Mouse (Mus musculus): ENCODE measurements around the gene Med15. TPM values are rescaled to one million over a fixed set of nuclear protein-coding genes. Genes with fewer than 3 reads are reported as not detected.

The Med15 gene
- polyA plus RNA-seq, 1 experiment from 2014 or later, result 11.6 TPM

DNA sequence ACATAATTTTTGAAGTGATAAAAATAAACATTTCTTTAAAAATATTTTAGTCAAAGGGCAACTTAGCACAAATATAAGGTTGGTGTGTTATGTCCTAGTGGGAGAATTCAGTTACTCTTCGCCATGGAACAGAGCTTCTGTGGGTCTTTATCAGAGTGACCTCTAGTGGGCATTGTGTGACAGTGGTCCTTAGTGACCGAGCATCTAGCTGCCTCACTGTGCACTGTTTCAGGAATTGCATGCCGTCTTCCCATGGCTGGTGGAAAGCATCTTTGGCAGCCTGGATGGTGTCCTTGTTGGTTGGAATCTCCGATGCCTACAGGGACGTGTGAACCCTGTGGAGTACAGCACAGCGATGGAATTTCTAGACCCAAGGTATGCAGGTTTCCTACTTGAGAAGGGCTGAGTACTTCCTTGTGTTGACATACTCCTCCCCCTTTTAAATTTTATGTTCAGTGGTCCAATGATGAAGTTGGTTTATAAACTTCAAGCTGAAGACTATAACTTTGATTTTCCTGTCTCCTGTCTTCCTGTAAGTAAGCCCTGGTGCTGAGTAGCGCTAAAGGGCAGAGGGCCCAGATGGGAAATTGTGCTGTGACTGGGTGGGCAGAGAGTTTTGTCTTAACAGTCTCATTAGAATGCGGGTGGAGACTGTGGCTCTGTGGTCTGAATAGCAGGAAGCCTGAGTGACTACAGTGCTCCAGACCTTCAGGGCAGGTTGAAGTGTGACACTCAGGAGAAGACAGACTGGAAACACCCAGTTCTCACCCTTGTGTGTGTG, 107.0 kb downstream of the Med15 start:
- Histone ChIP-seq H3K4me3 (ENCODE audit: low read depth, low read length) (no peak overlapping the region), H3K4me2 (ENCODE audit: low read depth, low read length) (no peak overlapping the region), H3K4me1 (ENCODE audit: insufficient read depth) (no peaks in the 10 kb centered on the region), H3K27me3 (ENCODE audit: insufficient read depth, low read length) (no peaks in the 10 kb centered on the region), H3K9me3 (ENCODE audit: low read length) (no peaks in the 10 kb centered on the region), H3K27ac (ENCODE audit: low read depth) (no peak overlapping the region), H3K36me3 (replicated peaks; ENCODE audit: insufficient read depth, low read length) (peaks cover 60% of the 10 kb centered on the region), H3K9ac (replicated peaks) (no peak overlapping the region)
- 71% methylated on average over 8 of the region's 8 CpGs for WGBS (ENCODE audit: insufficient replicate concordance)
- DNase-seq (no peak), ATAC-seq (no peak)
- TF ChIP-seq EP300 (IDR thresholded peaks at IDR 0.05; ENCODE audit: low read depth), result no peak
- peak; percentile 73 for TF ChIP-seq CTCF (IDR thresholded peaks at IDR 0.05; ENCODE audit: low read depth)

DNA sequence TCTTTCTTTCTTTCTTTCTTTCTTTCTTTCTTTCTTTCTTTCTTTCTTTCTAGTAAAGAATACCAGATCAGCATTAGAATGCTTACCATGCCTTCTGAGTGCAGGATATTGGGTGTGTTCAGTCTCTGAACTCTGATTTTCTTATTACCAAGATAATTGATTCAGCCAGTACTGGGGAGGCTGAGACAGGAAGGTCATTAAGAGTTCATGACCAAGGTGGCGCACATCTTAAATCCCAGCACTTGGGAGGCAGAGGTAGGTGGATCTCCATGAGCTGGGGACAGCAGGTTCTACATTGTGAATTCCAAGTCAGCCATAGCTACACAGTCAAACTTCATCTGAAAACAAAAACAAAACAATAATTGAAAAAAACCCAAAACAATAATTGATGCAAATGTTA, 110.8 kb downstream of the Med15 start:
- H3K4me3 ChIP-seq (ENCODE audit: low read depth, low read length), result no peak overlapping the region
- no peak for DNase-seq
- WGBS (ENCODE audit: insufficient replicate concordance), result 85% methylated on average over 1 of the region's 1 CpGs
- H3K27me3 ChIP-seq (ENCODE audit: insufficient read depth, low read length), result no peaks in the 10 kb centered on the region
- H3K27ac ChIP-seq (ENCODE audit: low read depth), result no peak overlapping the region
- H3K4me1 ChIP-seq (ENCODE audit: insufficient read depth), result peaks cover 14% of the 10 kb centered on the region
- TF ChIP-seq EP300 (IDR thresholded peaks at IDR 0.05; ENCODE audit: low read depth) (no peak), CTCF (IDR thresholded peaks at IDR 0.05; ENCODE audit: low read depth) (no peak)
- peaks cover 27% of the 10 kb centered on the region for H3K36me3 ChIP-seq (replicated peaks; ENCODE audit: insufficient read depth, low read length)
- H3K9me3 ChIP-seq (ENCODE audit: low read length), result no peaks in the 10 kb centered on the region
- H3K9ac ChIP-seq (replicated peaks), result no peak overlapping the region
- no peak overlapping the region for H3K4me2 ChIP-seq (ENCODE audit: low read depth, low read length)
- ATAC-seq, result no peak

DNA sequence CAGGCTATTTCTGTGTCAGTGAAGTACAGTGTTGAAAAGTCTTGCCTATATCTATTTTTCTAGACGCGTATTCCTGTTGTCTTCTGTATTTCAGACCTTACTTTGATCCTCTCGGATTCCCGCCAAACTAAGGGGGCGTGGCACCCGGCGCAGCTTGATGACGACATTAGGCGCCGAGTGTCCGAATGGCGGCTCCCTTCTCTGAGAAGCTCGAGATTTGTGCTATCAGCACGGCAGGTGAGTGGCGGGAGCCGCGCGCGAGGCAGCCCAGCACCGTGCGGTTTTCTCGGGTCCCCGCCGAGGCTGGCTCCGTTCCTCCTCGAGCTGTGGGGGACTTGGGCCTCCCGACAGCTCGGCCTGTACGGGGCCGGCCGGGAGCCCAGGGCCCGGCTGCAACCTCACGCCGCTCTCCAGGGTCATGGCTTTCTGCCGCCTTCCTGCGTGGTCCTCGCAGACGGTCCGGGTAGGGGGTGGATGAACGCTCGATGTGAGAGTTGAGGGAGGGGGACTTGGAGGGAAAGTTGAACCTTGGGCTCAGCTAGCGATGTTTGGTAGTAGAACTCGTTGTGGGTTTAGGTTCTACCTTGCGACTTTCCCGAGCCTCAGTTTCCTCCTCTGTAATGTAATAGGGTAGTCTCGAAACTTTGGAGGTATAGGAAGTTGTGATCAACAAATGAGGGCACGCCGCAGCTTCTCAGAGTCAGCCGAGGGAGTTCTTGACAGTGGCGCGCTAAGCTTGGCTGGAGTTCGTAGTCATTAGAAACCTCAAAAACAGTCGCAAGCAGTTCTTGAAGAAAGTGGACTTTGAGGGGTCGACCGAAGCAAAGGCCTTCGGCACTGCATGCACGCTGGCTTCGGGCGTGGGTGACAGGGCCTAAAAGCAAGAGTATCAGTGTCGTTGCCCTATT, 113.2 kb downstream of the Med15 start, which contains the start of gene Smpd4:
Gene Smpd4 (plus strand): TSS at position 157 of the 908 bp plus-strand sequence.
- DNase-seq, result peak; percentile 95
- Histone ChIP-seq H3K9me3 (ENCODE audit: low read length) (no peaks in the 10 kb centered on the region), H3K4me3 (ENCODE audit: low read depth, low read length) (peak within 1 kb of the TSS; percentile 95), H3K36me3 (replicated peaks; ENCODE audit: insufficient read depth, low read length) (peaks cover 6% of the 10 kb centered on the region), H3K27ac (ENCODE audit: low read depth) (peak within 1 kb of the TSS; percentile 20; the same call in 1 of the 2 replicates), H3K9ac (replicated peaks) (peak within 1 kb of the TSS; percentile 91), H3K27me3 (ENCODE audit: insufficient read depth, low read length) (no peaks in the 10 kb centered on the region), H3K4me2 (ENCODE audit: low read depth, low read length) (peak within 1 kb of the TSS; percentile 96), H3K4me1 (ENCODE audit: insufficient read depth) (peaks cover 14% of the 10 kb centered on the region)
- peak; percentile 82 for ATAC-seq
- TF ChIP-seq EP300 (IDR thresholded peaks at IDR 0.05; ENCODE audit: low read depth), result 0 out of 2 replicates have a peak, but pooled peaks have one; percentile 23
- TF ChIP-seq CTCF (IDR thresholded peaks at IDR 0.05; ENCODE audit: low read depth), result no peak
- 2% methylated on average over 60 of the region's 60 CpGs for WGBS (ENCODE audit: insufficient replicate concordance)

DNA sequence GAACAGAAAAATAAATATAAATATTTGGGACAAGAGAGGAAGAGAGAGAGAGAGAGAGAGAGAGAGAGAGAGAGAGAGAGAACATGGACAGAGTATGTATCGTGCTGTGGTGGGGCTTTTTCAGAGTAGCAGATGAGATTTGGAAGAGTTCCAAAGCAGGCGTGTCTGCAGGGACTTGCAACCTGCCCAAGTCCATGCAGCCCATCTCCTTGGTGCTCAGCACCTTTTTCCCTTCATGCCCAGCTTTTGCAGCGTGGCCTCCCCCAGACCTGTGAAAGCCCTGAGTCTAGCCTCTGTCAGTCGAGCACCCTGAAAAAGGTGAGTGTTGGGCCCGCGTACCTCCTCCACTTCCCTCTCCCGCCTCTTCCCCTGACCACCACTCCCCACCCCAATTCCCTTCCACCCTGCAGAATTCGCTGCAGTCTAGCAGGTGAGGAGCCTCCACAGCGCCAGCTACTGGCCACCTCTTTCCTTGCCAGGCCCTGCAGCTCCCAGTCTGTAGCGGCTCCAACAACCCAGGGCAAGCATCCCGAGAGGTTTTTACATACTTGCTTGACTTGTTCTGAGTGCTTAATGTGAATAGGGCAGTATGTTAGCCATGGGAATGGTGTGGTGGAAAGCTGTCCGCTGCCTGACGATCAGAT, 114.6 kb downstream of the Med15 start:
- Histone ChIP-seq H3K27ac (ENCODE audit: low read depth) (no peak overlapping the region), H3K9me3 (ENCODE audit: low read length) (no peaks in the 10 kb centered on the region), H3K4me2 (ENCODE audit: low read depth, low read length) (peak overlapping the region; percentile 24; the same call in 1 of the 2 replicates), H3K4me1 (ENCODE audit: insufficient read depth) (peaks cover 14% of the 10 kb centered on the region), H3K4me3 (ENCODE audit: low read depth, low read length) (no peak overlapping the region), H3K36me3 (replicated peaks; ENCODE audit: insufficient read depth, low read length) (no peaks in the 10 kb centered on the region), H3K27me3 (ENCODE audit: insufficient read depth, low read length) (no peaks in the 10 kb centered on the region), H3K9ac (replicated peaks) (no peak overlapping the region)
- TF ChIP-seq EP300 (IDR thresholded peaks at IDR 0.05; ENCODE audit: low read depth) (no peak), CTCF (IDR thresholded peaks at IDR 0.05; ENCODE audit: low read depth) (peak; percentile 89)
- WGBS (ENCODE audit: insufficient replicate concordance), result 23% methylated on average over 13 of the region's 13 CpGs
- ATAC-seq (peak; percentile 54), DNase-seq (peak; percentile 71)

DNA sequence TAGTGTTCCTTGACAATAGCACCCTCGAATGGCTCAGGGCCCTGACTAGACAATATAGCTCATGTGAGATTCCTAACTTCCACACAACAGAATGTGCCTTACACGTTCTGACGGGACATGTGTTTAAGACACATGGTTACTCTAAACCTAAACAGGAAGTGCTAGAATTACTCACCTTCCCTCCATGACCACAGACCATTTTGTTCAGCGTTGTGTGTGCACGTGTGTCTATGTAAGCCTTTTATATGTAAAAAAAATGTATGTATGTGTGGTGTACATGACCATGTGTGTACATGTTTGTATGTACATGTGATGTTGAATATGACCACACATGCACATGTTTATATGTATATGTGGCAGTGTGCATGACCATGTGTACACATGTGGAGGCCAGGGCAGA, 116.5 kb downstream of the Med15 start:
- ATAC-seq (no peak), DNase-seq (no peak)
- H3K4me1 ChIP-seq (ENCODE audit: insufficient read depth), result peaks cover 14% of the 10 kb centered on the region
- 58% methylated on average over 5 of the region's 5 CpGs for WGBS (ENCODE audit: insufficient replicate concordance)
- H3K36me3 ChIP-seq (replicated peaks; ENCODE audit: insufficient read depth, low read length), result no peaks in the 10 kb centered on the region
- no peak overlapping the region for H3K9ac ChIP-seq (replicated peaks)
- TF ChIP-seq EP300 (IDR thresholded peaks at IDR 0.05; ENCODE audit: low read depth) (no peak), CTCF (IDR thresholded peaks at IDR 0.05; ENCODE audit: low read depth) (no peak)
- H3K4me3 ChIP-seq (ENCODE audit: low read depth, low read length), result no peak overlapping the region
- no peak overlapping the region for H3K4me2 ChIP-seq (ENCODE audit: low read depth, low read length)
- no peaks in the 10 kb centered on the region for H3K9me3 ChIP-seq (ENCODE audit: low read length)
- no peaks in the 10 kb centered on the region for H3K27me3 ChIP-seq (ENCODE audit: insufficient read depth, low read length)
- no peak overlapping the region for H3K27ac ChIP-seq (ENCODE audit: low read depth)
